Mouse (Mus musculus): Measurements from ENCODE around the gene Fdxacb1. TPM values are rescaled to one million over a fixed set of nuclear protein-coding genes. Genes with fewer than 3 reads are reported as not detected.

Gene Fdxacb1
- polyA plus RNA-seq, 1 experiment, result 3.6 TPM

DNA sequence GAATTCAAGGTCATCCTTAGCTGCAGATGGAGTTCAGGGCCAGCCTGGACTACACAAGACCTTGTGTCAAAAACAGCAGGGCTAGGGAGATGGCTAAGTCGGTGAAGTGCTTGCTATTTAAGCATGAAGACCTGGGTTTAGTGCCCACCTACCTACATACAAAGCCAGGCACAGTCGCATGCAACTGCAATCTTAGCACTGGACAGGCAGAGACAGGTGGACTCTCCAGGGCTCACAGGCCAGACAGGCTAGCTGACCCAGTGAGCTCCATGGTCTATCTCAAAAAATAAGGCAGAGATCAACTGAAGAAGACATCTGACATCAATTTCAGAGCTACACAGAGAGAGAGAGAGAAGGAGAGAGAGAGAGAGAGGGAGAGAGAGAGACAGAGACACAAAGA, 43.9 kb upstream of the Fdxacb1 start:
- Histone ChIP-seq H3ac (ENCODE audit: control insufficient read depth, insufficient read length) (no peak overlapping the region), H3K36me3 (ENCODE audit: control insufficient read depth, insufficient read depth) (no peaks in the 10 kb centered on the region), H3K27me3 (ENCODE audit: control insufficient read depth, insufficient read depth, insufficient read length) (no peaks in the 10 kb centered on the region), H3K4me2 (ENCODE audit: low read depth) (no peak overlapping the region), H3K4me3 (no peak overlapping the region), H3K79me2 (ENCODE audit: control insufficient read depth, insufficient read depth) (no peaks in the 10 kb centered on the region)
- no peak for TF ChIP-seq MYOG (IDR thresholded peaks at IDR 0.05; ENCODE audit: control insufficient read depth in 1 of 3, insufficient read depth in 1 of 3, insufficient read length in 2 of 3, low read depth in 2 of 3)
- TF ChIP-seq E2F4 (IDR thresholded peaks at IDR 0.05; ENCODE audit: insufficient read depth), result no peak
- TF ChIP-seq MYOD1 (IDR thresholded peaks at IDR 0.05; ENCODE audit: control insufficient read depth in 1 of 3, insufficient read length in 2 of 3, low read depth in 2 of 3), result peak in 2 of 3 experiments; percentile 65 to 79
- TF ChIP-seq POLR2AphosphoS2 (IDR thresholded peaks at IDR 0.05; ENCODE audit: insufficient read length, low read depth), result no peak

DNA sequence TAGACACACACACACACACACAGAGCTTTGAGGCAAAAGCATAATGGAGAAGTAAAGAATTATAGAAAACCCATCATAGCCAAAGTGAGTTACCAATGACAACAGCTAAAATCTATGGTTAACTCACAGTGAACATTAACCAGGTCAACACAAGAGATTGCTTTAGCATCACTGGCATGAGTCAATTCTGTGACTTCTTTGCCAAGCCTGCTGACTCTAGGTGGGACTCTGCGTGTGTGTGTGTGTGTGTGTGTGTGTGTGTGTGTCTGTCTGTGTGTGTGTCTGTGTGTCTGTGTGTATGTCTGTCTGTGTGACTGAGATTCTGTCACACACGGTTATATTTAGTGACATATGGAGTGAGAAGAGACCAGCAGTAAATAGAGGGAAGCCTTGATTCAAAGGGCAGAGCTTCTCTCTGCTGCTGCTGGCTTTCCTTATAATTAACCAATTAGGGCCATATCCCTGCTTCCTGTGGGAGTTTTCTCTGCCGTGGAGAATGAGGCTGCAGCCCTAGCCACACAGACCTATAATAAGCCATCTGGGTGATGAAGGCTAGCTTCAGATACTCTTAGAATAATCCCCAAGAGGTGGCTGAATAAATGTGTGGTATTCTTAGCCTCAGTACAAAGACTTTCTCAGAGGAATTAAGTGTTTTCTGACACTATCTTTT, 43.2 kb upstream of the Fdxacb1 start:
- Histone ChIP-seq H3K36me3 (ENCODE audit: control insufficient read depth, insufficient read depth) (no peaks in the 10 kb centered on the region), H3K79me2 (ENCODE audit: control insufficient read depth, insufficient read depth) (no peaks in the 10 kb centered on the region), H3K27me3 (ENCODE audit: control insufficient read depth, insufficient read depth, insufficient read length) (no peaks in the 10 kb centered on the region), H3K4me2 (ENCODE audit: low read depth) (no peak overlapping the region), H3K4me3 (no peak overlapping the region), H3ac (ENCODE audit: control insufficient read depth, insufficient read length) (no peak overlapping the region)
- no peak for TF ChIP-seq POLR2A (IDR thresholded peaks at IDR 0.05; ENCODE audit: insufficient read length, low read depth)
- no peak for TF ChIP-seq TCF12 (IDR thresholded peaks at IDR 0.05; ENCODE audit: insufficient read depth, poor library complexity, severe bottlenecking)
- TF ChIP-seq MYOD1 (IDR thresholded peaks at IDR 0.05; ENCODE audit: control insufficient read depth in 1 of 3, insufficient read length in 2 of 3, low read depth in 2 of 3), result no peak
- TF ChIP-seq E2F4 (IDR thresholded peaks at IDR 0.05; ENCODE audit: insufficient read depth), result no peak
- TF ChIP-seq MYOG (IDR thresholded peaks at IDR 0.05; ENCODE audit: control insufficient read depth in 1 of 3, insufficient read depth in 1 of 3, insufficient read length in 2 of 3, low read depth in 2 of 3), result no peak
- no peak for TF ChIP-seq REST (IDR thresholded peaks at IDR 0.05; ENCODE audit: insufficient read depth, insufficient read length)
- no peak for TF ChIP-seq MAX (IDR thresholded peaks at IDR 0.05; ENCODE audit: low read depth)
- no peak for TF ChIP-seq USF1 (IDR thresholded peaks at IDR 0.05; ENCODE audit: low read depth)

DNA sequence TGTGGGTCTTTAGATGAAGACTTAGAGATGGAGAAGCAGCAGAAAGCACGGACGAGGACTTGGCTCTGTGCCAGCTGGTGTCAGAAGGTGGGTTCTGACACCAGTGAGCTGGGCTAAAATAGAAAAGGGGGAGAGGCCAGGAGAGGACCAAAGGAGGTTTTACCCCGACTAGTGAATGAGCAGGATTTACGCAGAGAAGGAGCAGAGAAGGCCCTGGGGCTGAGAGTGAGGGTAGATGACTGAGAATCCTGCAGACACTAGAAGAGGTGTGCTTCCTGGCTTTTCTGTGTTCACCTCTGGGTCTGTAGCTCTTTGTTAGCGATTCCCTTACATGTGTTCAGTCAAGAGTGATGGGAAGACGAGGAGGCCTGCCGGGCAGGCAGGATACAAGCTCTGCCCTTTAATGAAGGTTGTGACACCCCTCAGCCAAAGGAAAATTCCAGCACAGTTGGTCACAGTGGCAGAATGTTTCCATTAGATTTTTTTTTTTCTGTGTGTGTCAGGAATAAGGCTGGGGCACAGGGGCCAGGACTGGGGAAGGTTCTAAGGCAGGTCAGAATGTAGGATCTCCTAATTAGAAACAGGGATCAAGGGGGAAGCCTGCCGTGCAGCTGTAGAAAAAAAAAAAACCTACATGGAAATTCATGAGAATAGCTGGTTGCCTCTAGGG, 42.0 kb upstream of the Fdxacb1 start:
- H3K4me2 ChIP-seq (ENCODE audit: low read depth), result no peak overlapping the region
- no peaks in the 10 kb centered on the region for H3K36me3 ChIP-seq (ENCODE audit: control insufficient read depth, insufficient read depth)
- H3K79me2 ChIP-seq (ENCODE audit: control insufficient read depth, insufficient read depth), result no peaks in the 10 kb centered on the region
- TF ChIP-seq REST (IDR thresholded peaks at IDR 0.05; ENCODE audit: insufficient read depth, insufficient read length) (no peak), TCF3 (IDR thresholded peaks at IDR 0.05; ENCODE audit: insufficient read length, low read depth) (no peak), SRF (IDR thresholded peaks at IDR 0.05; ENCODE audit: control insufficient read depth, insufficient read length, low read depth) (no peak), USF1 (IDR thresholded peaks at IDR 0.05; ENCODE audit: low read depth) (no peak), MYOD1 (IDR thresholded peaks at IDR 0.05; ENCODE audit: control insufficient read depth in 1 of 3, insufficient read length in 2 of 3, low read depth in 2 of 3) (no peak), E2F4 (IDR thresholded peaks at IDR 0.05; ENCODE audit: insufficient read depth) (no peak), MYOG (IDR thresholded peaks at IDR 0.05; ENCODE audit: control insufficient read depth in 1 of 3, insufficient read depth in 1 of 3, insufficient read length in 2 of 3, low read depth in 2 of 3) (no peak), POLR2AphosphoS2 (IDR thresholded peaks at IDR 0.05; ENCODE audit: insufficient read length, low read depth) (no peak), POLR2A (IDR thresholded peaks at IDR 0.05; ENCODE audit: insufficient read length, low read depth) (no peak), TCF12 (IDR thresholded peaks at IDR 0.05; ENCODE audit: insufficient read depth, poor library complexity, severe bottlenecking) (no peak)
- H3K27me3 ChIP-seq (ENCODE audit: control insufficient read depth, insufficient read depth, insufficient read length), result no peaks in the 10 kb centered on the region
- no peak overlapping the region for H3K4me3 ChIP-seq
- H3ac ChIP-seq (ENCODE audit: control insufficient read depth, insufficient read length), result no peak overlapping the region

DNA sequence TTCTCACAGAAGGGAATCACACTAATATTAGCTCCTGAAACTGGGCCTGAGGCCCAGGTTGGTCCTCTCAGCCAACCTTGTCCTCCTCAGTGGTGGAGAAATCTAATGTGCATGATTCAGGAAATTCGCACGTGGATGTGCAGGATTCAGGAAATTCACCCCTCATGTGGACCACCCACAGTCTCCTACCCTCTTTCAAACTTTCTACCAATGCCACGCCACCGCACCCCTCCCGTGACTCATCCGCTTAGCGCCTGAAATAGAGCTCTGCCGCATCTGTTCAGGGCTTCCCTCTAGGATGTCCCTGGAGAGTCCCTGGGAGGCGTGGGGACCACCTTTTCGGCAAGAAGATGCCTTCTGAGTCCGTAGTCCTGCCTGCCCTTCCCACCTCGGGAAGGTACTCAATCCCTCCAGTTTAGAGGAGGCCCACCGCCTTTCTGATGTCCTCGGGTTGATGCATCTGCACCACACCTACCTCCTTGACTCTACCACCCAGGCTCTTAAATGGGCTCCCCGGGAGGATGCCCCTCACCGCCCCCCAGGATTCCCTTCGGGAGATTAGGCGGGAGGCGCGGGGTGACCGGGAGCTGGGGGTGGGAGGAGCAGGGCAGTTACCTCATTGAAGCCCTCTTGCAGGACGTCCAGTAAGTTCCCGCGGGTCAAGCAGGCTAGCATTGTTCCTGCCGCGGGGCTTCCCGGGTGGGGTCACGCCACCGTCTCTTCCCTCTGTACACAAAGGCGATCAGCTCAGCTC, 40.7 kb upstream of the Fdxacb1 start:
- TF ChIP-seq MYOD1 (IDR thresholded peaks at IDR 0.05; ENCODE audit: control insufficient read depth in 1 of 3, insufficient read length in 2 of 3, low read depth in 2 of 3) (peak in 2 of 3 experiments; percentile 29 to 62), MYOG (IDR thresholded peaks at IDR 0.05; ENCODE audit: control insufficient read depth in 1 of 3, insufficient read depth in 1 of 3, insufficient read length in 2 of 3, low read depth in 2 of 3) (peak in 1 of 3 experiments; percentile 65), SRF (IDR thresholded peaks at IDR 0.05; ENCODE audit: control insufficient read depth, insufficient read length, low read depth) (no peak), CEBPB (IDR thresholded peaks at IDR 0.05; ENCODE audit: insufficient read depth, poor library complexity, severe bottlenecking) (no peak)
- Histone ChIP-seq H3K27me3 (ENCODE audit: control insufficient read depth, insufficient read depth, insufficient read length) (no peaks in the 10 kb centered on the region), H3ac (ENCODE audit: control insufficient read depth, insufficient read length) (no peak overlapping the region), H3K4me2 (ENCODE audit: low read depth) (peak overlapping the region; percentile 86), H3K36me3 (ENCODE audit: control insufficient read depth, insufficient read depth) (no peaks in the 10 kb centered on the region), H3K4me3 (peak overlapping the region; percentile 27), H3K79me2 (ENCODE audit: control insufficient read depth, insufficient read depth) (no peaks in the 10 kb centered on the region)

All from myocyte (in vitro differentiated cells).